Mouse (Mus musculus) thymus, adult 2 months (tissue): ENCODE results near the gene Atp8b4.

Source experiments
- CTCF ChIP-seq: fragments of 200-500 bp; IDR thresholded peaks from 2 replicates; pipeline ENCODE4 v1.5.1; 2012; ENCODE audit warnings: mild to moderate bottlenecking, control low read depth, low read length, moderate library complexity, borderline replicate concordance; ENCODE audit not compliant: control insufficient read depth, poor library complexity, insufficient read depth; ENCODE audit errors: extremely low read depth
- POLR2A ChIP-seq: fragments of 200-500 bp; IDR thresholded peaks from 2 replicates; pipeline ENCODE4 v1.6.1; 2012; ENCODE audit warnings: mild to moderate bottlenecking, low read length, control low read depth, moderate library complexity; ENCODE audit not compliant: control insufficient read depth, poor library complexity, insufficient read depth; ENCODE audit errors: extremely low read depth

GRCm38 (mm10) chr2:126371634-126372033 is 128.8 kb downstream of the Atp8b4 start:
- TF ChIP-seq CTCF, result no peak
- no peak for TF ChIP-seq POLR2A
